Mouse (Mus musculus): ENCODE measurements around the gene Brd3.

DNA sequence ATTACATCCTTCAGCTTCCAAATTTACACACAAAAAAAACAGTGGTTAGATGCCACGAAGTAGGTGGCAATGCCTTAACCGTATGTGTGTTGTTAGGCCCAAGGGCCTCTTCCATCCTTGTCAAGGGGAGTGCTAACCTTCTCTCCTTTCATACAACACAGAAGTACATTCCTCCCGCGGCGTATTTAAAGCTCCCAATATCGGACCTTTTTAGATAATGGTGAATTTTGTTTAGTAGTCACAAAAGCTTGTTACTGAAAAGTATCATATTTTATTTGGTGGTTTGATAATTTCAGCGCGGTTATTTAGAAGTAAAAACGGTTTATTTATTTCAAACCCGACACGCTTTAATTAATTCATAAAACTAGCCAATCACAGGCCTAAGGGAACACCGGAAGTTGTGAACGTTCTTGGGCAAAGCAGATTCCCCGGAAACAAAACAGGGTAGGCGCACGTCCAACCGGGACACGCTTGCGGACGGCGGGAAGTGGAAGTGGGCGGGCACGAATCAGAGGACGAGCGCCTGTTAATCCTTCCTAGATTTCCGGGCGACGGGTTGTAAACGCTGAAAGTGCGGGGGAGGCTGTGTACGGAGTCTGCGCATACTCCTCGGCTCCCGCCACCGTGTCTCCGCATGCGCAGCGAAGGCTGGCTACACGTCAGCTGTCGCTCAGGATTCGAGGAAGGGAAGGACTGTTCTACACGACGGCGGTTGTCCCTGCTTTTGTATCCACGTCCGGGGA is 32.5 kb upstream of the Brd3 start:
- no peak for TF ChIP-seq CTCF (IDR thresholded peaks at IDR 0.05; ENCODE audit: extremely low read depth, insufficient read depth, low read length)
- peak; percentile 98 for TF ChIP-seq POLR2A (IDR thresholded peaks at IDR 0.05; ENCODE audit: extremely low read depth, insufficient read depth, low read length)
